Mouse (Mus musculus) mammary gland, adult 2 months (tissue): ENCODE measurements around the gene Ttc37. TPM values are rescaled to one million over a fixed set of nuclear protein-coding genes. Genes with fewer than 3 reads are reported as not detected.

Experiments used
- polyA plus RNA-seq: library from polyadenylated mRNA; depleted of rRNA; stranded (reverse); fragments of >200 nt; gene quantifications from 2 replicates; pipeline ENCODE4 v1.2.3, GENCODE M21; 2012; ENCODE audit warnings: low replicate concordance; rRNA removed

Ttc37 gene
- 6.0 and 10.2 TPM in 2 replicates for polyA plus RNA-seq

DNA sequence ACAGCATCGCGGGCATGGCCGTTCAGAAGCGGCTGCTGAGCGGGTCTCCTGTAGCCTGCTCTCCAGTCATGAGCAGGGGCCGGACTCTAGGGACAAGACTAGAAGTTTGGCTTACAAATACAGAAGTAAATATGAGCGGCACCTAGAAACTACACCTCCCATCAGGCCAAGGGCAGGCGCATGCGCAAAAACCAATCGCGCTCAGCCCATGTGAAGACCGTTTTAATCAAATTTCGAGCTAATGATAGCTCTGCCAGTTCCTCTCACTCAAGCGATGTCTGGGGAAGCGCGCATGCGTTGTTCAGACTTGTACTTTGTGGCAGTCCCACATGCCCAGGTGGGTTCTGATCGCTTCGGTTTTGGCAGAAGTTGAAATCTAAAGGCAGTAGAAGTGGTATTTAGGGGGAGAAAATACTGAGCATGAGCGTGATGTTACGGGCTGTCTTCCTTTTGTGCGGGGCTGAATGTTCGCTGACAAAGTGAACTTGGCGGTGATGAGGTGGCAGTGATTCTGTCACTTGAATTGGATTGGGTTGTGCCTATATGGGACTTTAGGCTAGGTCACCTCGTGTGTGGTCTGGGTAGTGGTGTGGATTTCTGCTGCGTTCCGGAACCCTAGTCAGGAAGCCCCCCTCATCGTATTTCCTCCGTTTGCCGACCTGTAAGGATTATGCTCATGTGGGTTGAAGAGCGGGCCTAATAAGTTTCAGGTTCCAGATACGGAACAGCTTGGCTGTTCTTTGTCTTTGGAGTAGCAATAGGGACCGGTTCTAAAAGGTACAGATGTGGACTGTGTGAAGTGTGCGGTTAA is at the start of gene Ttc37, which contains the start of gene Arsk:
Gene Ttc37, plus strand, starts transcription at position 242 of the 811 bp plus-strand sequence.
Gene Arsk, minus strand, starts transcription at position 168 of the 811 bp plus-strand sequence.

DNA sequence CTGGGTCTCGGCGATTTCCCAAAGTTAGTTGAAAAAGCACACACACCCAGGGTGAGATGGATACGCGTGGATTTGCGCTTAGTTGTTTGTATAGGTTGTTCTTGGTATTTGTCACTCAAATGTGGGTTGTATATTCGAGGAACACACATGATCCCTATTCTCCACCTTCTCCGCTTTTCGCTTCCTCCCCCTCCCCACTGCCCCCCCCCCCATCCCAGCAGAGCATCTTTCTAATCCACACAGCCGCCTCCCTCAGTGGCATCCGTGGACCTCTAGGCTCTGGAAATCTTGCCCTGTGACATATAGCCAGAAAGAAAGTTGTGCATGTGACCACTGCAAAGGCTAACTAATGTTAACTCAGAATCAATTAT is 41.7 kb upstream of the Ttc37 start, which contains the start of gene Gpr150:
Gene Gpr150, minus strand, starts transcription at position 101 of the 371 bp plus-strand sequence.

Other genes starting within 250 kb of the Ttc37 start
- 8.7 and 13.9 TPM in 2 replicates for gene Rhobtb3, start 154.8 kb upstream of the Ttc37 start, polyA plus RNA-seq
- gene Spata9, start 131.6 kb upstream of the Ttc37 start, polyA plus RNA-seq = not detected in 2 replicates
- gene Rfesd, start 80.0 kb upstream of the Ttc37 start, polyA plus RNA-seq = 5.8 and 6.3 TPM in 2 replicates
- gene Gpr150, start 41.7 kb upstream of the Ttc37 start, polyA plus RNA-seq = 0.06 and 0.22 TPM in 2 replicates
- gene Arsk, start 74 bp upstream of the Ttc37 start, polyA plus RNA-seq = 3.5 and 7.5 TPM in 2 replicates
- gene Fam81b, start 206.3 kb downstream of the Ttc37 start, polyA plus RNA-seq = not detected in 2 replicates